Mouse (Mus musculus): ENCODE results near the gene Slc29a3. TPM values are rescaled to one million over a fixed set of nuclear protein-coding genes. Genes with fewer than 3 reads are reported as not detected.
A peak's percentile ranks its signal among the peaks of the same experiment; 100 is the strongest.

Slc29a3 gene
- total RNA-seq (2022) = 1 to 10 TPM; 1.0 to 2.2 (median 1.7) TPM

DNA sequence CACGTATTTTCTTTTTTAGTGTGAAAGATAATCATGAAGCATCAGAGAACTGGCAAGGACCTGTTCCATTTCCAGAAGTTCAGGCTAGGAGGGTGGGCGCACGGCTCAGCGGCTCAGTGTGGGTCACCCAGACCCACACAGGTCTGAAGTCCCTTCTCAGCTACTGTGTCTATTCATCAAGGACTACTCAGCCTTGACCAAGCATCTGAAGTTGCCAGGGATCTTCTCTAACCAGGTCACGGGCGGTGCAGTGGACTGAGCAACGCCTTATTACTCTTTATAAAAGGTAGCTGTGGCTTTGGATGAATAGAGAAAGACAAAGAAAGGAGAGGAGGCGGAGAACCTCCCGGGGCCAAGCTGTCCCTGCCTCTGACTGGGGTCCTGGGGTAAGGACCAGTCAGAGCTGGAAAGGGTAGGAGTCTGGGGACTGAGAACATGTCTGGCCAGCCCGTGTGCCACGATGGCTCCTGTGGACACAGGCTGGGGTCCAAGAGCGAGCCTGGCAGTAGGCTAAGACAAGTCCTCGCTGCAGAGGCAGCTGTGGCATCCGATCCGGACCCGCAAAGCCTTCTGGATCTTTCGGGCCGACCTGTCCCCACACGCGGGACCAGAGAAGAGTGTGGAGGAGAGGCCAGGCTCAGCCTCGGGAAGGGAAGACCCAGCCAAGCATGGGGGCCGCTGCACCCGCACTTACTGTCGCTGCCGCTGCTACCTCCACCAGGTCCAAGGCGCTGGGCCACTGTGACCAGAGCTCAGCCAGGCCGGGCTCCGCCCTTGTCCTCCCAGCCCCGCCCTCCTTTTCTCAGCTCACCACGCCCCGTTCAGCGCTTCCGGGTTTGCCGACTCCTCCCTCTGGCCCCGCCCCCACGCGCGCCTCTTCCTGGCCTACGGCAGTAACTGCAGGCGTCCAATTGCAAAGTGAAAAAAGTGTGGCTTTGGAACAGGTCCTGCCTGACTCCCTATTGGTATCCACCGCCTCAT, at the start of gene Slc29a3:
Slc29a3 (minus strand) TSS at position 755 of the 981 bp plus-strand sequence.
- peak; percentile 94 to 95 for DNase-seq (ENCODE audit: low spot score in 2 of 2)

GRCm38 (mm10) chr10:60801898-60802412, 49.4 kb upstream of the Slc29a3 start:
- DNase-seq (ENCODE audit: low spot score in 2 of 2) = no peak

DNA sequence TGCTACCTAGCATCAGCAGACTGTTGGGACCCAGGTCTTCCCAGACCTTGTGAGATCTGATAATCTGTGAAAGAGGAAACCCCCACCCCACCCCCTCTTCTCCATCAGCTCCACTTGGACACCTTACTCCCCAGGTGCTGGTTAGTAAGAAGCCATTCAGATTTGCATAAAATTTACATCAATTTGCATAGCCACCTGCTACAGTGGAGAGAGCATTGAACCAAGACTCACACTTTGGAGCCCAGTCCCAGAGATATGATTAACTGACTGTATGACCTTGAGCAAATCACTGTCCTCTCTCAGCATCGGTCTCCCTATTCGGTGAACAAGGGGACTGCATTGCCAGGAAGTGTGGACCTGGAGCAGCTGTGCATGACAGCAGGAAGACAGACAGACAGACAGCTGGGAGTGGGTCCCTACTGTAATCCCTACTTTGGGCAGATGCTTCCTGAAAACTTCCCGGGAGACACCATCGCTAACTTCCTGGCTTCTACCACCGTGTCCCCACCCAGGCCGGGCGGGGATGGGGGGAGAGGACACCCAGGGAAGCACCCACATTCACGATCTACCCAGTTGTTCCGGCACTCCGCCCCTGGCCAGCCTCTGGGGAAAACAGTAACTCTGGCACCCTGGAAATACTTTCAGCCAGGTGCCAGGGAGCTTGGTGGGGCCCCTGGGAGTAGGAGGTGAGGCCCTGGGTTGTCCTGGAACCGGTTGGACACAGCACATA, 48.7 kb upstream of the Slc29a3 start:
- no peak for DNase-seq (ENCODE audit: low spot score in 2 of 2)

- DNase-seq (ENCODE audit: low spot score in 2 of 2) = no peak
Observed at GRCm38 (mm10) chr10:60800295-60801167, 47.9 kb upstream of the Slc29a3 start.

- no peak for DNase-seq (ENCODE audit: low spot score in 2 of 2)
Observed at GRCm38 (mm10) chr10:60797682-60798422, 45.3 kb upstream of the Slc29a3 start.

DNA sequence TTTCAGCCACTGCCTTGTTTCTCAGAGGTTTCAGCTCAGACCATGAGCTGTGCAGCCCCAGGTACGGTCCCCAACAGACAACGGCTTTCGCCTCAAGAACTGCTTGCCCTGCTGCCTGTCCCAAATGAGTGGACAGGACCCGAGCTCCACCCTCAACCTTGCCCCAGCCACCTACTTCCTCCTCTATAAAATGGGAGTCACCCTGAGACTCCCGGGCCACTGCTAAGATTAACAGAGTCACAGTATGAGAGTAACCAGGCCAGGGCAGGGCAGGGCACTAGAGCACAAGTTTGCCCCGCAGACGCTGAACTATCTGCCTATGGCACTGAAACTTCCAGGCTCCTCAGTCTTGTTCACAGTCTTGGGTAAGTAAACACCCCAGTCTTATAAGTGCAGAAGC, 43.9 kb upstream of the Slc29a3 start:
- no peak for DNase-seq (ENCODE audit: low spot score in 2 of 2)

GRCm38 (mm10) chr10:60796028-60796427, 43.4 kb upstream of the Slc29a3 start:
- no peak for DNase-seq (ENCODE audit: low spot score in 2 of 2)

DNA sequence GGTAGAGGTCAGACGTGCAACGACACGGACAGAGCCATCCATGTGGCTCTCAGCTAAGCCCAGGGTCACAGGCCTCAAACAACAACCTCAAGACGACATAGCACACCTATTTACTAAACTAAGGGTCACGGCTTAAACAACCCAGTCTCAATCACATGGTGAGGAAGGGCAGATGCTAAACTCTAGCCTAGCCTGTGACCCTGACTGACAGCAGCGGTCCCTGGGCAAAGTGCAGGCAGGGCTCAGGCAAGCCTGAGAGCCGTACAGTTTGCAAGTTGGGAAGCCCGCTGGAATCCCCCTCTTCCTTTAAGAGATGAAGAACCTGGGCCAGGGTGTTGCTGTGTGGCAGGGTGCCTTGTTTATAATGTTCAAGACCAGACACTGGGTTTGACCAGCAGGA, 42.2 kb upstream of the Slc29a3 start:
- no peak for DNase-seq (ENCODE audit: low spot score in 2 of 2)

GRCm38 (mm10) chr10:60794374-60794773, 41.8 kb upstream of the Slc29a3 start:
- no peak for DNase-seq (ENCODE audit: low spot score in 2 of 2)

DNA sequence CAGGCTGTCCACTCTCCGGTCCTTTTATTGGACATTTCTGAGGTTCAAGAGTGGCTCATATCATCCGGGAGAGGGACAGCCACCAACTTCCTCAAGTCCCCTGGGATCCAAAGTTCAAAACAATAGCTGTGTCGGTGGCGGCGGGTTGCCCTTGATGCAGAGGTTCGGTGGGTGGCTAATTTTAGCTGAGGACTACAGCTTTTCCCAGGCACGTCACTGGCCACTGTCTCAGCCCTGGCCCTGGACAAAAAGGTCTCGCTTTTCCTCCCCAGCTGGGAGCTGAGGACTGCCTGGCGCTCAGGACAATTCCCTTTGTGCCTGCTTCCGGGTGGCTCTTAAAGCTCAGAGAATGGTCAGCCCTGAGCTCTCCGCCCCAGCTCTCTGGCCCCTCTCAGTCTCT, 40.2 kb upstream of the Slc29a3 start:
- DNase-seq (ENCODE audit: low spot score in 2 of 2) = no peak

DNA sequence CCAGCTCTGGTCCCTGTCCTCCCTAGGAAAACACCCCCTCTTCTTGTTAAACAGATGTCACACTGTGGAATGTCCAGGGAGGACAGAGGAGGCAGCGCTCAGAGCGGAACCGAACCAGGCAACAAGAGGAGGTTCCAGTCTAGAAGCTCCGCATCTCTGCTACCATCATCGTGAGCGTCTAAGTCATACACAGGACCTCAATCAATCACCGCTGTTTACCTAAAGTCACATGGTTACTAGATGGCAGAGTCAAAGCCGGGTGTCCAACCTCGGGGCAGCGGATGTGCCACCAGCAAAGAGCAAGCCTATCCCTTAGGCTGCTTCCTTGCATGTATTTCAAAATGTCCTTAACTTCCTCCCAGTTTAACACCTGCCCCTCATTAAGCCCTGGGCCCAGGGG, 39.8 kb upstream of the Slc29a3 start:
- DNase-seq (ENCODE audit: low spot score in 2 of 2) = no peak

- DNase-seq (ENCODE audit: low spot score in 2 of 2) = no peak
Observed at GRCm38 (mm10) chr10:60790912-60791311, 38.3 kb upstream of the Slc29a3 start.

GRCm38 (mm10) chr10:60787303-60788074, 34.9 kb upstream of the Slc29a3 start:
- no peak for DNase-seq (ENCODE audit: low spot score in 2 of 2)

GRCm38 (mm10) chr10:60783608-60784007, 31.0 kb upstream of the Slc29a3 start:
- DNase-seq (ENCODE audit: low spot score in 2 of 2) = no peak

GRCm38 (mm10) chr10:60779628-60780027, 27.0 kb upstream of the Slc29a3 start:
- DNase-seq (ENCODE audit: low spot score in 2 of 2) = peak; percentile 50 to 55

GRCm38 (mm10) chr10:60778542-60778941, 25.9 kb upstream of the Slc29a3 start:
- DNase-seq (ENCODE audit: low spot score in 2 of 2) = no peak

DNA sequence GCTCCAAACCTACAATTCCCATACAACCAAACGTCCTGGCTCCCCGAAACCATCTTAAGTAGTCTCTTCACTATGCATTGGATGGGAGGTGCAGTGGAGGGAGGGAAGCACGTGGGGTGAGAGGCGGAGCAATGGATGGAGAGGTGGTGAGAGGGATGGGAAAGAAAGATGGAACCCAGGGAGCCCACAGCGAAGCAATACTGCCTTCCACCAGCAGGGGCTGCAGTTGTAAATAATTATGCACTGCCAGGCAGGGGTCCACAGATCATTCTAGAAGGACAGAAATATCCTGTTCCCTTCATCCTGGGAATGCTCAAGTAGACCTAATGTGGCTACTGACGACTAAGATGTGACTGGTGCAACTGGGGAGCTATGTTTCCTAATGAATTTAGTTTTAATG, 22.9 kb upstream of the Slc29a3 start:
- no peak for DNase-seq (ENCODE audit: low spot score in 2 of 2)

DNA sequence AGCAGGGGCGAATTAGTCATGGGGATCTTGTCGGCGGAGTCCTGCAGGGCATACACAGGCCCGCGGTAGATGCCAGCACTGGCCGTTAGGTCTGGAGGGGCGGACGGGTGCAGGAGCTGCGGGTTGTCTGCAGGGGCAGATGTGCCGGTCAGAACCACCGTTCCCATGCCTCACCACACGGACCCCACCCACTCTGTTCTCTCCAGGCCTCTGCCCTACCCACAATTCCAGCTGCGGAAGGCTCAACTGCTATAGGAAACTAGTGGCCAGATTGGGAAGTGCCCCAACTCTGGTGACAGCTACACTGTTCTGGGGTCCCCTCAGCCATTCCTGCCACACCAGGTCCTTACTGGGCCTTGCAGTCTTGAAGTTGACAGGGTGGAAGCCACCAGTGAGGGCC, 22.0 kb upstream of the Slc29a3 start:
- no peak for DNase-seq (ENCODE audit: low spot score in 2 of 2)

DNA sequence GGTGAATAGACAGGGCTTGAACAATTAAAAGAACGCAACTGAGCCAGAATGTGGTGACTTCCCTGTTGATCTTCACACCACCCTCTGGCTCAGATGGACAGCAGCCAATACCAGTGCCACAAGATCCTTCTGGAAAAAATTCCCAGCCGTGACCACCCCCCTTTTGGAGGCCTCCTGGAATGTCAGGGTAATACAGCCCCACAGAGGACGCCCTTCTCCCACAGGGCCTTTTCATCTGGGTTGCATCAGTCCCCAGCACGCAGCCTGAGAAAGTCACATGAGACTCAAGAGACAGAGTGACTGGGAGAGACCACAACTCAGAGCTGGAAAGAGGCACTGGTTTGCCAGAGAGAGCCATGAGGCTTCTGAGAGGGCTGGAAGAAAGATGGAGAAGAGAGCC, 18.3 kb upstream of the Slc29a3 start:
- DNase-seq (ENCODE audit: low spot score in 2 of 2) = no peak

- no peak for DNase-seq (ENCODE audit: low spot score in 2 of 2)
Observed at GRCm38 (mm10) chr10:60768614-60769013, 16.0 kb upstream of the Slc29a3 start.

Measured in gastrocnemius, adult 8-10 months (tissue).